ENCODE assay signal across 27 mouse cellular contexts in the genomic region with DNA sequence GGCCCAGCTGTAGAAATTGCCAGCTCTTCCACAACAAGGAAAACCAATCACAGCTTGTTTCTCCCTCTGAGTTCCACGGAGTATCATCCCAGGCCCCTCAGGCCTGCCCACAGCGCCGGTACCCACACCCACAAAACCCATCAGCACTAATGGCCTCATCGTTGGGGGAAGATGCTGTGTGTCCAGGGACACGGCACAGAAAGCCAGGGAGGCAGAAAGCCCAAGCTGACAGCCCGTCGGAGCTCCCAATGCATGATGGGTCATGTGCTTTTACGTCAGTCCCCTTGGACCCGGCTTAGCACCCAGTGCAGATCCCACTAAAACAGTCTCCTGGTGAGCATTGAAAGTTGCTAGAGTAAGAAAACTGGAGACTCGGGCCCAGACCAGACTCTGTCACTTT. TPM values are rescaled to one million over a fixed set of nuclear protein-coding genes. Genes with fewer than 3 reads are reported as not detected.
DNase-seq lines count a peak whose midpoint lies in the region; ATAC-seq lines count a peak whose summit lies in the region.
"Had no signal": no experiment of that assay in that cellular context is flagged by ENCODE, and none has a peak within 500 bp of the region (broad histone marks: within the 10 kb centered on the region; RNA-seq: fewer than 3 reads in every experiment).

No protein-coding gene starts in this region.

- H3K4me3 ChIP-seq in heart, embryonic 10.5 days, result no peak overlapping the region
- H3K4me3 ChIP-seq in midbrain, embryonic 10.5 days, result no peak overlapping the region
- no peak overlapping the region for H3K4me3 ChIP-seq in midbrain, embryonic 11.5 days (ENCODE audit: low read depth, low read length)
- H3K4me3 ChIP-seq: embryonic facial prominence, embryonic 15.5 days; forebrain, embryonic 12.5 days; forebrain, embryonic 15.5 days; heart, adult 2 months; hindbrain, embryonic 12.5 days; hindbrain, embryonic 15.5 days had no signal

- 85% methylated on average over 10 of the region's 10 CpGs for WGBS in heart, embryonic 10.5 days
- WGBS in midbrain, embryonic 10.5 days, result 80% methylated on average over 10 of the region's 10 CpGs
- 78% methylated on average over 10 of the region's 10 CpGs for WGBS in midbrain, embryonic 11.5 days

- no peaks in the 10 kb centered on the region for H3K36me3 ChIP-seq in heart, embryonic 10.5 days
- no peaks in the 10 kb centered on the region for H3K36me3 ChIP-seq in midbrain, embryonic 10.5 days
- H3K36me3 ChIP-seq in midbrain, embryonic 11.5 days (ENCODE audit: control insufficient read depth, insufficient read depth, low read length), result no peaks in the 10 kb centered on the region
- H3K36me3 ChIP-seq: embryonic facial prominence, embryonic 15.5 days; forebrain, embryonic 12.5 days; forebrain, embryonic 15.5 days; hindbrain, embryonic 12.5 days; hindbrain, embryonic 15.5 days had no signal

- H3K9ac ChIP-seq in midbrain, embryonic 11.5 days (ENCODE audit: low read length), result no peak overlapping the region
- H3K9ac ChIP-seq: embryonic facial prominence, embryonic 15.5 days; forebrain, embryonic 12.5 days; forebrain, embryonic 15.5 days; hindbrain, embryonic 12.5 days; hindbrain, embryonic 15.5 days had no signal

- no peak for DNase-seq in heart, embryonic 10.5 days (ENCODE audit: low spot score)
- DNase-seq in heart, postnatal 25 days (ENCODE audit: low spot score), result no peak
- no peak for DNase-seq in midbrain, embryonic 10.5 days (ENCODE audit: low spot score)
- DNase-seq in midbrain, embryonic 11.5 days (ENCODE audit: low spot score, missing footprints), result no peak
- DNase-seq in retina, embryonic 14.5 days (ENCODE audit: low spot score), result peak; percentile 61
- peak; percentile 65 for DNase-seq in retina, postnatal 1 day
- DNase-seq: adrenal gland, adult 2 months; adrenal gland, postnatal 14 days; cerebellum, adult 11 months; cerebellum, adult 2 months; cerebellum, postnatal 10 days; cerebellum, postnatal 36 days; embryo, embryonic 11 days; gastrocnemius, postnatal 10 days; gastrocnemius, postnatal 36 days; heart, adult 2 months; heart, postnatal 36 days had no signal

- H3K27ac ChIP-seq in heart, embryonic 10.5 days, result peak overlapping the region; percentile 43; the same call in 1 of the 2 replicates
- peak overlapping the region; percentile 4; the same call in 1 of the 2 replicates for H3K27ac ChIP-seq in midbrain, embryonic 10.5 days (replicated peaks)
- H3K27ac ChIP-seq in midbrain, embryonic 11.5 days (ENCODE audit: low read depth, low read length), result no peak overlapping the region
- H3K27ac ChIP-seq: embryonic facial prominence, embryonic 15.5 days; forebrain, embryonic 12.5 days; forebrain, embryonic 15.5 days; heart, adult 2 months; hindbrain, embryonic 12.5 days; hindbrain, embryonic 15.5 days had no signal

- intact Hi-C loops in heart, postnatal 25 days (cut with DNase I), result no loop called here

- peaks cover 22% of the 10 kb centered on the region; the same call in 1 of the 2 replicates for H3K27me3 ChIP-seq in heart, embryonic 10.5 days (ENCODE audit: insufficient read depth, poor library complexity, severe bottlenecking)
- H3K27me3 ChIP-seq in midbrain, embryonic 10.5 days (ENCODE audit: low read depth, poor library complexity, severe bottlenecking), result 0 out of 2 replicates have a peak, but pooled peaks cover 17% of the 10 kb centered on the region
- H3K27me3 ChIP-seq in midbrain, embryonic 11.5 days (ENCODE audit: control insufficient read depth, insufficient read depth, low read length), result no peaks in the 10 kb centered on the region
- H3K27me3 ChIP-seq: embryonic facial prominence, embryonic 15.5 days; forebrain, embryonic 15.5 days; hindbrain, embryonic 12.5 days; hindbrain, embryonic 15.5 days had no signal

- ATAC-seq in midbrain, embryonic 11.5 days (ENCODE audit: low FRiP score), result no peak
- ATAC-seq: CD4-positive, CD25-positive, alpha-beta regulatory T cell, adult 4 months; forebrain, embryonic 15.5 days had no signal

- H3K4me2 ChIP-seq in midbrain, embryonic 11.5 days, result no peak overlapping the region
- H3K4me2 ChIP-seq: embryonic facial prominence, embryonic 15.5 days; forebrain, embryonic 12.5 days; forebrain, embryonic 15.5 days; heart, embryonic 11.5 days; hindbrain, embryonic 12.5 days; hindbrain, embryonic 15.5 days had no signal

- no peaks in the 10 kb centered on the region for H3K9me3 ChIP-seq in heart, embryonic 10.5 days
- H3K9me3 ChIP-seq in midbrain, embryonic 10.5 days (replicated peaks), result no peaks in the 10 kb centered on the region
- no peaks in the 10 kb centered on the region for H3K9me3 ChIP-seq in midbrain, embryonic 11.5 days (ENCODE audit: control insufficient read depth, low read length)
- H3K9me3 ChIP-seq: embryonic facial prominence, embryonic 15.5 days; forebrain, embryonic 12.5 days; forebrain, embryonic 15.5 days; hindbrain, embryonic 12.5 days; hindbrain, embryonic 15.5 days had no signal

- H3K4me1 ChIP-seq in heart, embryonic 10.5 days, result peaks cover 34% of the 10 kb centered on the region
- peaks cover 39% of the 10 kb centered on the region for H3K4me1 ChIP-seq in midbrain, embryonic 10.5 days
- peaks cover 6% of the 10 kb centered on the region for H3K4me1 ChIP-seq in midbrain, embryonic 11.5 days (ENCODE audit: control insufficient read depth, insufficient read depth, low read length)
- H3K4me1 ChIP-seq: forebrain, embryonic 15.5 days had no signal

RNA-seq across cellular contexts. Expression of a gene that starts 50.2 kb away (rescaled TPM):
- polyA plus RNA-seq in heart, embryonic 10.5 days (2016; fragmentation: Nextera tagmentation; extraction: Ambion mirVana), result 0.30 and 0.40 TPM in 2 replicates
- 1 to 10 TPM in 1 of 2 experiments, under 1 TPM in 1; 0.75 to 2.4 TPM for total RNA-seq in heart, postnatal 25 days (2021)
- 5.7 and 11.4 TPM in 2 replicates for polyA plus RNA-seq in midbrain, embryonic 10.5 days (2016; fragmentation: Nextera tagmentation; extraction: Ambion mirVana)
- 7.8 and 8.3 TPM in 2 replicates for polyA plus RNA-seq in midbrain, embryonic 11.5 days (2014; fragmentation: Nextera tagmentation; extraction: Ambion mirVana)
- total RNA-seq: granulocyte monocyte progenitor cell, adult 5-6 weeks; MEL had no signal
- polyA plus RNA-seq: C2C12; CD4-positive, CD25-positive, alpha-beta regulatory T cell, adult 4 months had no signal

Comparison
In these comparisons a context has a peak if more than half of its experiments do, and no peak if none do; other contexts are left out.
1. DNase-seq: peak in retina, embryonic 14.5 days (single experiment) and retina, postnatal 1 day (single experiment); none in heart, embryonic 10.5 days (single experiment), heart, postnatal 25 days (single experiment), midbrain, embryonic 10.5 days (single experiment) and midbrain, embryonic 11.5 days (single experiment).